Mouse (Mus musculus): Measurements from ENCODE around the gene Adrm1.

GRCm38 (mm10) chr2:180172152-180172551 is 867 bp downstream of the Adrm1 start:
- TF ChIP-seq CTCF (IDR thresholded peaks at IDR 0.05; ENCODE audit: low read depth, low read length) (no peak), POLR2A (IDR thresholded peaks at IDR 0.05; ENCODE audit: insufficient read depth, low read length) (no peak), EP300 (IDR thresholded peaks at IDR 0.05; ENCODE audit: insufficient read depth, low read depth, low read length) (no peak)

Data from ES-Bruce4 (cell line).